Mouse (Mus musculus) kidney, adult 2 months (tissue): ENCODE measurements around the gene Zbtb17. TPM values are rescaled to one million over a fixed set of nuclear protein-coding genes. Genes with fewer than 3 reads are reported as not detected.

Source experiments
- DNase-seq: peaks from one replicate; pipeline ENCODE4 v3.0.0; 2021
- H3K27ac ChIP-seq: fragments of 200-500 bp; 2 replicates; pipeline ENCODE4 v1.5.1; 2012; ENCODE audit warnings: low read depth, low read length, control low read depth, inconsistent platforms; ENCODE audit not compliant: insufficient read depth
- H3K27me3 ChIP-seq: fragments of 200-500 bp; replicated peaks from 2 replicates; pipeline ENCODE4 v1.6.1; 2012; ENCODE audit warnings: mild to moderate bottlenecking, moderate library complexity, low read length, inconsistent platforms; ENCODE audit not compliant: control insufficient read depth, insufficient read depth
- H3K36me3 ChIP-seq: fragments of 200-500 bp; 2 replicates; pipeline ENCODE4 v1.6.1; 2012; ENCODE audit warnings: mild to moderate bottlenecking, moderate library complexity, low read length, inconsistent platforms; ENCODE audit not compliant: control insufficient read depth, insufficient read depth
- H3K4me1 ChIP-seq: fragments of 200-500 bp; 2 replicates; pipeline ENCODE4 v1.6.1; 2011; ENCODE audit warnings: low read length; ENCODE audit not compliant: control insufficient read depth, insufficient read depth
- H3K4me3 ChIP-seq: fragments of 200-500 bp; 2 replicates; pipeline ENCODE4 v1.5.1; 2011; ENCODE audit warnings: mild to moderate bottlenecking, low read depth, low read length, control low read depth; ENCODE audit not compliant: insufficient read depth
- CTCF ChIP-seq: fragments of 200-500 bp; conservative IDR thresholded peaks from 2 replicates; pipeline ENCODE4 v1.5.1; 2011; ENCODE audit warnings: low read depth, mild to moderate bottlenecking, control low read depth, low read length, moderate library complexity, mixed read lengths; ENCODE audit not compliant: insufficient read depth, insufficient read length
- POLR2A ChIP-seq: fragments of 200-500 bp; IDR thresholded peaks from one replicate; pipeline ENCODE4 v1.6.1; 2011; ENCODE audit warnings: low read depth, low read length, control low read depth
- whole genome bisulfite sequencing: fragments of 180-500 bp; shearing (Covaris S2); methylation state at CpG from one replicate; pipeline ENCODE4 v1.1.7; 2018; 5-methylcytosine and 5-hydroxymethylcytosine counted together
- polyA plus RNA-seq: library from polyadenylated mRNA; depleted of rRNA; stranded (reverse); fragments of >200 nt; gene quantifications from 2 replicates; pipeline ENCODE4 v1.2.3, GENCODE M21; 2012; rRNA removed

Gene Zbtb17
- polyA plus RNA-seq = 23.4 and 28.9 TPM in 2 replicates

DNA sequence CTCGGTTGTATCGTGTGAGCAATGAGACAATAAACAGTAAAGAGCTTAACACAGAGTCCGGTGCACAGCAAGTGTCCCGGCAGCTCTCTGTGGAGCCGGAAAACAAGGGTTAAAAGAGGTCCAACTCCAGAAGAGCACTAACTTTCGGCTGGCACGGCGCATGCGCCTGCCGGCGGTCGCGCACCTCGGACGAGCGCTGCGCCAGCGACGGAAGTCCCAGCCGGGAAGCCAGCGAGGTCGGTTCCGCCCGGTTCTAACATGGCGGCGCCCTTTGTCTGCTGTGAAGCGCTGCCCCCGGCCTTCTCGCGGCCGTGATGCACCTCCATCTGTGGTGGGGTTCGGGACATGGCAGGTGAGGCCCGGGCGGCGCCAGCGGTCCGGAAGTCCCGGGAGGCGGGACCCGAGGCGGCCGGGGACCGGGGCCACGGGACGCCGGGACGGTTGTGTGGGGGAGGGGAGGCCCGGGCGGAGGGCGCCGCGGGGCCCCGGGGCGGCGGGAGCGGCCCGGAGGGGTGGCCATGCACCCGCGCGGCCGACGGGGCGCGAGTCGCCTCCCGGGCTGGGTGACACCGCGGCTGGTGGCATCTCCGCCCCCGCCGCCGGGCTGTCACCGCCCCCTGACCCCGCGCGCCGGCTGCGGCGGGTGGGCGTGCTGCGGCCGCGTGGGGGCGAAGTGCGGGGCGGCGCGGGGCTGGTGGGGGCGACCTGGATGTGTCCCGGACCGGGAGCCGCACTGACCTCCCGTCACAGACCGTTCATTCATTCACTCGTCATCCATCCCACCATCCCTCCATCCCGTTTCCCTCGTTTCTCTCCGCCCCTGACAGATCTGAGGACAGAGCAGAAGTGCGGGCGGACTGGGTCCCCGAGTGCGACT lies at the start of gene Zbtb17:
Gene Zbtb17, plus strand, starts transcription at position 204 of the 877 bp plus-strand sequence.
- Histone ChIP-seq H3K4me3 (peak within 1 kb of the TSS; percentile 88), H3K27me3 (no peaks in the 10 kb centered on the region), H3K4me1 (peaks cover 12% of the 10 kb centered on the region; the same call in 1 of the 2 replicates), H3K36me3 (no peaks in the 10 kb centered on the region), H3K27ac (peak within 1 kb of the TSS; percentile 69; the same call in 1 of the 2 replicates)
- peak; percentile 93 for DNase-seq
- TF ChIP-seq CTCF (no peak), POLR2A (peak; percentile 58)
- under 1% methylated on average over 83 of the region's 102 CpGs for WGBS

DNA sequence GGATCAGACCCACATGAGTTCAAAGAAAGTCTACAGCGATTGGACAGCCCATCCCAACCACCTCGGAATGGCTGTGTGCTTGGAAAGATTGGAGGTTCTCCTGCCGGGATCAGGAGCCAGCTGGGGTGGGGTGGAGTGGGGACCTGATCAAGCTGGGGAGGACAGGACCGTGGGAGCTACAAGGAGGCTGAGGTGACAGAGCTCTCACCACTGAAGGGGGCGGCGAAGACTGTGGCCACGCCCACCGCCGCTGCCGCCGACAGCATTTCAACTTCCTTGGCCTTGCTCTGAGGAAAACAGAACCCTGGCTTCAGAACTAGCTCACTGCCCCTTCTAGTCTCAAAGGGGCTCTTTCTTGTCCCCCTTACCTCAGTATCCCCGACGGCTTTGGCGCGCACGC lies 49.7 kb upstream of the Zbtb17 start:
- no peak for TF ChIP-seq CTCF
- no peak for TF ChIP-seq POLR2A
- Histone ChIP-seq H3K4me1 (no peaks in the 10 kb centered on the region; the same call in 1 of the 2 replicates), H3K27me3 (no peaks in the 10 kb centered on the region), H3K36me3 (no peaks in the 10 kb centered on the region), H3K4me3 (peak overlapping the region; percentile 14; the same call in 1 of the 2 replicates), H3K27ac (peak overlapping the region; percentile 53; the same call in 1 of the 2 replicates)
- DNase-seq = no peak
- 24% methylated on average over 16 of the region's 16 CpGs for WGBS

DNA sequence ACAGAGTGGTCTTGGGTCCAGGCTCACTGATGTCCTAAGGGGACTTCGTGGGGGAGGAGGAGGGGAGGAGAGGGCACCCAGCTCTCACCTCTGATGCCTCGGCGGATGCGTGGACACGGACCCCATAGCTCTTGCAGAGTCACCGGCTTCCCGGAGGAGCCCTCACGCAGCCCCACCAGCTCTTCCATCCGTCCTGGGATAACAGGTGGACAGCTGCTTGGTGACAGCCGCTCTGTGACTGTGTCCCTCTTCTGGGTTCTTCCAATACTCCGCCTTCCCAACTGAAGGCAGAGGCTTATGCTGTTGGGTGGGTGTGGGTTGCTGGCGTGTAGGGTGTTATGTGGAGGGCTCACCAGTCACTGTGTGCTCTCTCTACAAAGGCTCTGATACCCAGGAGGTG lies 46.6 kb upstream of the Zbtb17 start:
- WGBS = 68% methylated on average over 12 of the region's 12 CpGs
- no peak for DNase-seq
- TF ChIP-seq CTCF = no peak
- H3K27ac ChIP-seq = peak overlapping the region; percentile 24; the same call in 1 of the 2 replicates
- H3K4me3 ChIP-seq = peak overlapping the region; percentile 39
- no peaks in the 10 kb centered on the region; the same call in 1 of the 2 replicates for H3K4me1 ChIP-seq
- no peaks in the 10 kb centered on the region for H3K36me3 ChIP-seq
- no peaks in the 10 kb centered on the region for H3K27me3 ChIP-seq

DNA sequence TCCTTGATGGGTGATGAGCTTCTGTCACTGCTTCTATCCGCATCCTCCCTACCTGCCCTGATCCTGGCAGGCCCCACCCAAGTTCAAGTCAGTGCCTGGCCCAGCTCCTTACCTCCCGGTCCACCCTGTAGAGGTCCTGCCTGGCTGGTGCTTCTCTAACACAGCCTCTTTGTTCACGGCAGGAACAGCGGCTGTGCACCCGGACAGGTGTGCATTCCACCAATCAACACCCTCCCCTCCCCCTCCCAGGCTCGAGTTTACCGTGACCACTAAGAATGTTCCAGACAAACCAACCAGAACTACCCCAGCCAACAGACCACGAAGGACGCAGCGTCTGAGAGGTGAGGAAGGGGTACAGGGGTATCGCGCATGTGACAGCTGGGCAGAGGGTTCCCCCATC lies 45.9 kb upstream of the Zbtb17 start, which contains the start of gene Clcnka:
Gene Clcnka, minus strand, starts transcription at position 180 of the 400 bp plus-strand sequence.
- Histone ChIP-seq H3K36me3 (no peaks in the 10 kb centered on the region), H3K4me3 (peak within 1 kb of the TSS; percentile 39), H3K4me1 (no peaks in the 10 kb centered on the region; the same call in 1 of the 2 replicates), H3K27ac (peak within 1 kb of the TSS; percentile 66), H3K27me3 (no peaks in the 10 kb centered on the region)
- peak; percentile 75 for DNase-seq
- TF ChIP-seq POLR2A (peak; percentile 49), CTCF (no peak)
- WGBS = 40% methylated on average over 12 of the region's 12 CpGs

DNA sequence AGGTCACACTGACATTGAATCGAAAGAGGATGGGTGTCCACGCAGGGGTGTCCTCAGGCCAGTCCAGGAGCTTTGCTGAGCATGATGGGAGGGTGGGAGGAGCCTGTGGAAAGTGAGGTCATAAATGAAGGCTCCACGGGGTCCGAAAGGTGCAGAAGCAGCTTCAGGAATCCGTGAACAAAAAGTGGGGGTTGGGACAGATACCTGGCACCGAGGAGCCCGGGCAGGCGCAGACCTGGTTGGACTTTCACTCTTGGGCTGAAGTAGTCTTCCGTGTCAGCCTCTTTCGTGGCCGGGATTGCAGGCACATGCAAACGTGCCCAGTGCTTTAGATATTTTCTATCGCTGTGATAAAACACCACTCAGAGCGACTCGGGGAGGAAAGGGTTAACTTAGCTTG lies 44.3 kb upstream of the Zbtb17 start:
- Histone ChIP-seq H3K27ac (peak overlapping the region; percentile 42; the same call in 1 of the 2 replicates), H3K27me3 (no peaks in the 10 kb centered on the region), H3K4me3 (peak overlapping the region; percentile 7; the same call in 1 of the 2 replicates), H3K36me3 (no peaks in the 10 kb centered on the region), H3K4me1 (no peaks in the 10 kb centered on the region)
- TF ChIP-seq CTCF (no peak), POLR2A (no peak)
- WGBS = 42% methylated on average over 15 of the region's 15 CpGs
- DNase-seq = peak; percentile 85

DNA sequence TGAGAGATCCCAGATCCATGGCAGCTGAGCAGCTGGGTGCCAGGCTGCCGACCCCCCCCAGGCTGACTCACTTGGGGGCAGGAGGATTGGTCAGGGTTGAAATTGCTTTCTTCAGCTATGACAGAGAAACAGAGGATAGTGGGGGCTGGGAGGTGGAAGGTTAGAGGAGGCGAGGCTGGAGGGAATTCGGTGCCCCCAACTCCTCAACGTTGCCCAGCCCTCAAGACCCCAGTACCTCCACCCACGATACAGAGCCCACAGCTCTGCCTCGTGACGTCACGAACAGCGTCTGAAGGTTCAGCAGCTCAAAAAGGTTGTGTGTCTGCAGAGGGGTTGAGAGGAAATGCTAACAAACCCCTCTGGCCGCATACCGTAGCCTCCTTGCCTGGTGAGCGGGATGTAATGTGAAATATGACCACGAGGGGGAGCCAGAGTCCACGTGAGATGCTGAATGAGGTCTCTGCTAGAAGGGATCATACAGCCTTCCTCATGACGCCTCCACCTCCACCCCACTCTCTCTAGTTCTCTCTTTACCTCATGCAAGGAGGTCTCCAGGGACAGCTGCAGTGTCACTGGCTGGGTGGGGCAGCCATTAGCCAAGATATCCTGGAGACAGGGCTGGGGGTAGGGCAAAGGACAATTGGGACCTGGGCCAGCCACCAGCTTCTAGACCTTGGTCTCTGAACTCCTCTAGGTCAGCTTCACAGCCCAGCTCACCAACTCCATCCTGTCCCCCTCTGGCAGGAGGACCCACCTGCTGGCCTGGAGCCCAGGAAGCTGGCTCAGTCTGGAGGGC lies 39.7 kb upstream of the Zbtb17 start:
- H3K4me3 ChIP-seq = no peak overlapping the region
- peak; percentile 98 for TF ChIP-seq CTCF
- no peak for TF ChIP-seq POLR2A
- H3K27ac ChIP-seq = no peak overlapping the region
- WGBS = 16% methylated on average over 15 of the region's 15 CpGs
- DNase-seq = peak; percentile 87
- H3K27me3 ChIP-seq = no peaks in the 10 kb centered on the region
- peaks cover 10% of the 10 kb centered on the region; the same call in 1 of the 2 replicates for H3K4me1 ChIP-seq
- H3K36me3 ChIP-seq = no peaks in the 10 kb centered on the region
